Mouse (Mus musculus): ENCODE data around the gene Psg20. TPM values are rescaled to one million over a fixed set of nuclear protein-coding genes. Genes with fewer than 3 reads are reported as not detected.

Gene Psg20
- not detected for polyA plus RNA-seq (2017; shearing (Covaris generic))

DNA sequence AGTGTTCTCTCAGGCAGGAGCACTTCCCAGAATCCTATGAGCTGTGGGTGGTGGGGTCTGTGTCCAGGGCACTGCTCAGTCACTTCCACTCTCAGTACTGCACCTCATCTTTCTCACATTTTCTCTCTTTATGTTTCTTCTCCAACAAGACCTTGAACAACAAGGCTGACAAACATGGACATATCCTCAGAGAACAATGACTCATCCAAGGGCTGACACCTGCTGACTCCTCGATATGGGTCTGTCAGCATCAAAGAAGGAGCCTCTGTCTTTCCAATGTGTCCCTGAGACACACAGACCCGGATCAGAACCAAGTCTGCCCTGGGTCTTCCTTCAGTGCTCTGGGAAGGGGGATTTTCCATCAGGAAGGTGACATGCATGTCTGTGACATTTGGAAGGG lies at the start of gene Psg20:
TSS of gene Psg20 (minus strand) at position 101 of the 400 bp plus-strand sequence.

DNA sequence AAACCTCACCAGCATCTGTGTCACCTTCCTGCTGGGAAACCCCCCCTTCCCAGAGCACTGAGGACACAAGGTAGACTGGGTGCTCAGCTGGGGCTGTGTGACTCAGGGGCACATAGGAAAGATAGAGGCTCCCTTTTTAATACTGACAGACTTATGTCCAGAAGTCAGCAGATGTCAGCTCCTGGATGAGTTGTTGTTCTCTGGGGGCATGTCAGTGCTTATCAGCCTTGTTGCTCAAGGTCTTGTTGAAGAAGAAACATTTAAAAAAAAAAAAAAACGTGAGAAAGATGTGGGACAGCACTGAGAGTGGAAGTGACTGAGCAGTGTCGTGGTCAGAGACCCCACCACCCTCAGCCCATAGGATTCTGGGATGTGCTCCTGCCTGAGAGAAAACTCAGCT lies 31.8 kb upstream of the Psg20 start, which contains the start of gene Psg22:
TSS of gene Psg22 (plus strand) at position 301 of the 400 bp plus-strand sequence.

DNA sequence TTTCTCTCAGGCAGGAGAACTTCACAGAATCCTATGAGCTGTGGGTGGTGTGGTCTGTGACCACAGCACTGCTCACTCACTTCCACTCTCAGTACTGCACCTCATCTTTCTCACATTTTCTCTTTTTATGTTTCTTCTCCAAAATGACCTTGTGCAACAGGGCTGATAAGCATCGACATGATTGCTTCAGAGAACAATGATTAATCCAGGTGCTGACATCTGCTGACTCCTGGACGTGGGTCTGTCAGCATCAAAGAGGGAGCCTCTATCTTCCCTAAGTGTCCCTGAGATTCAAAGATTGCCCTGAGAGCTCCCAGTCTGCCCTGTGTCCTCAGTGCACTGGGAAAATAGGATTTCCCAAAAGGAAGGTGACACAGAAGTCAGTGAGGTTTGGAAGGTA lies 29.4 kb downstream of the Psg20 start, which contains the start of gene Psg21:
TSS of gene Psg21 (minus strand) at position 101 of the 400 bp plus-strand sequence.

Other genes starting within 250 kb of the Psg20 start
- gene Psg26, start 202.0 kb downstream of the Psg20 start, polyA plus RNA-seq (2017; shearing (Covaris generic)) = not detected
- not detected for gene Psg25, start 153.9 kb downstream of the Psg20 start, polyA plus RNA-seq (2017; shearing (Covaris generic))
- not detected for gene Psg27, start 118.9 kb downstream of the Psg20 start, polyA plus RNA-seq (2017; shearing (Covaris generic))
- not detected for gene Psg23, start 69.7 kb downstream of the Psg20 start, polyA plus RNA-seq (2017; shearing (Covaris generic))
- not detected for gene Psg21, start 29.5 kb downstream of the Psg20 start, polyA plus RNA-seq (2017; shearing (Covaris generic))
- gene Psg22, start 31.9 kb upstream of the Psg20 start, polyA plus RNA-seq (2017; shearing (Covaris generic)) = not detected
- gene Psg19, start 112.3 kb upstream of the Psg20 start, polyA plus RNA-seq (2017; shearing (Covaris generic)) = not detected
- gene Psg17, start 135.4 kb upstream of the Psg20 start, polyA plus RNA-seq (2017; shearing (Covaris generic)) = not detected
- gene Mill2, start 153.8 kb upstream of the Psg20 start, polyA plus RNA-seq (2017; shearing (Covaris generic)) = 0.38 TPM
- gene Pglyrp1, start 185.1 kb upstream of the Psg20 start, polyA plus RNA-seq (2017; shearing (Covaris generic)) = 191 TPM
- 46.0 TPM for gene Ccdc61, start 224.2 kb upstream of the Psg20 start, polyA plus RNA-seq (2017; shearing (Covaris generic))
- gene Nova2, start 239.7 kb upstream of the Psg20 start, polyA plus RNA-seq (2017; shearing (Covaris generic)) = not detected

Data from inflammation-experienced regulatory T-cells, adult 16 weeks (primary cell).